In the genomic region with DNA sequence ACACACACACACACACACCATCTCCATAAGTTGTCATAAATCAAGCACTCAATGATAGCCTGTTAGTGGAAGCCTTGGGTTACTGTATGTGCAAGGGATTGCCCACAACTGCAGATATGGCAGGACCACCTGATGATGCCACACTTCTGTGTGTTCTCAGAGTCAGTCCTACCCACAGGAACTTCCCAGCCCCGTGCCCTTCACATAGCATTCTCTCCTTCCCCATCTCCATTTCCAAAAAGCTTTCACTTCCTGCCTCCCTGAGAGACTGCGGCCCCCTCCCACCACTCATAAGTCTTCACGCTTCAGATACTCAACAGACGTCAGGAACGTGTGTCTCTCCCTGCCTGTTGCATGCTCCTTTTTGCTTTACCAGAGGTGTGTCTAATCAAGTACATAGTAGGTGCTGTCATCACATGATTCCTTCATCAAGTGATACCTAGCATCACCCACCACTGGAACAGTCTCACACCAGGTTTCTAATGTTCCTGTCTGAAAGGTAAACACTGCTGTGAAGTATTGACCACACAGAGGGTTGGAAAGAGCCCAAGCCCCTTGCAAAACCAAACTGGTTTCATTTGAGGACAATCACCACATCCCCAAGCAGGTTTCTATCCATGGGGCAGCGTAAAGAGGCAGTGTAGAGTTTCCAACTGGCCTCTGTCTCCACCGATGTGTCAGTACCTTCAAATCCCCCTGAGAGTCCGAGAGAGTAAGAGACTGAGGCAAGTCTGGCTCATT, we compare ENCODE assay signal across 16 mouse cellular contexts. TPM values are rescaled to one million over a fixed set of nuclear protein-coding genes. Genes with fewer than 3 reads are reported as not detected.
DNase-seq lines count a peak whose midpoint lies in the region; ATAC-seq and TF ChIP-seq lines count a peak whose summit lies in the region.
"Had no signal": no experiment of that assay in that cellular context is flagged by ENCODE, and none has a peak within 500 bp of the region (broad histone marks: within the 10 kb centered on the region; RNA-seq: fewer than 3 reads in every experiment).

No protein-coding gene starts in this region.

- H3K9me3 ChIP-seq in heart, embryonic 12.5 days (replicated peaks) = no peaks in the 10 kb centered on the region; the same call in 1 of the 2 replicates
- H3K9me3 ChIP-seq in embryonic facial prominence, embryonic 12.5 days = no peaks in the 10 kb centered on the region
- H3K9me3 ChIP-seq: forebrain, embryonic 13.5 days had no signal

- H3K36me3 ChIP-seq in heart, embryonic 12.5 days = 0 out of 2 replicates have a peak, but pooled peaks cover 2% of the 10 kb centered on the region
- H3K36me3 ChIP-seq in liver, adult 2 months (ENCODE audit: control insufficient read depth, insufficient read depth, low read length) = no peaks in the 10 kb centered on the region
- H3K36me3 ChIP-seq in embryonic facial prominence, embryonic 12.5 days = no peaks in the 10 kb centered on the region

- WGBS in heart, embryonic 12.5 days = 38% methylated on average over 8 of the region's 8 CpGs
- 43% methylated on average over 8 of the region's 8 CpGs for WGBS in liver, adult 2 months
- WGBS in embryonic facial prominence, embryonic 12.5 days = 35% methylated on average over 8 of the region's 8 CpGs

- ATAC-seq in heart, embryonic 12.5 days (ENCODE audit: insufficient number of reproducible peaks, low FRiP score) = no peak
- no peak for ATAC-seq in embryonic facial prominence, embryonic 12.5 days (ENCODE audit: insufficient number of reproducible peaks, insufficient read depth, low FRiP score, low TSS enrichment)
- peak; percentile 29 for ATAC-seq in megakaryocyte progenitor cell, adult 5-6 weeks (replicated peaks; ENCODE audit: poor library complexity)

- no peak overlapping the region for H3K4me3 ChIP-seq in heart, embryonic 12.5 days
- no peak overlapping the region for H3K4me3 ChIP-seq in liver, adult 2 months (ENCODE audit: insufficient read depth, low read depth, low read length)
- no peak overlapping the region for H3K4me3 ChIP-seq in embryonic facial prominence, embryonic 12.5 days
- H3K4me3 ChIP-seq: forebrain, embryonic 13.5 days; layer of hippocampus, adult 2 months; myocyte had no signal

- no peak for TF ChIP-seq CTCF in liver, adult 2 months (IDR thresholded peaks at IDR 0.05; ENCODE audit: low read depth, low read length)

- DNase-seq in heart, postnatal 10 days = no peak
- DNase-seq in liver, adult 2 months (ENCODE audit: extremely low read depth, low read depth, low spot score) = peak; percentile 91
- DNase-seq in liver = no peak
- DNase-seq in gastrocnemius, postnatal 14 days = no peak
- DNase-seq in left cerebral cortex, adult 18-20 months (ENCODE audit: low spot score in 2 of 2) = no peak
- DNase-seq: B cell, adult 2 months; cerebellum, adult 11-12 months; cerebellum, postnatal 36 days; lung, postnatal 14 days had no signal

- no peak for TF ChIP-seq POLR2A in liver, adult 2 months (IDR thresholded peaks at IDR 0.05; ENCODE audit: extremely low read depth, insufficient read depth, low read length)

- intact Hi-C loops in heart, postnatal 10 days (cut with DNase I) = loop anchor here (5.0 to 10.0 kb wide), 4 partner anchors 153 to 445 kb away; partner anchors contain the start of genes Nup37 and Parpbp
- intact Hi-C loops in gastrocnemius, postnatal 14 days (cut with DNase I; ENCODE audit: low total_unique reads) = no loop called here

- peak overlapping the region; percentile 73 for H3K27ac ChIP-seq in heart, embryonic 12.5 days (ENCODE audit: poor library complexity, severe bottlenecking)
- H3K27ac ChIP-seq in liver, adult 2 months (replicated peaks; ENCODE audit: insufficient read depth, low read depth, low read length) = peak overlapping the region; percentile 89
- no peak overlapping the region for H3K27ac ChIP-seq in embryonic facial prominence, embryonic 12.5 days
- H3K27ac ChIP-seq: forebrain, embryonic 13.5 days; layer of hippocampus, adult 2 months had no signal

- H3K4me2 ChIP-seq in heart, embryonic 12.5 days = peak overlapping the region; percentile 80; the same call in 1 of the 2 replicates
- peak overlapping the region; percentile 64; the same call in 1 of the 2 replicates for H3K4me2 ChIP-seq in embryonic facial prominence, embryonic 12.5 days (replicated peaks)
- H3K4me2 ChIP-seq: forebrain, embryonic 13.5 days; midbrain, embryonic 11.5 days had no signal

- H3K9ac ChIP-seq in heart, embryonic 12.5 days = no peak overlapping the region
- H3K9ac ChIP-seq in liver, adult 2 months (ENCODE audit: low read depth, low read length) = peak overlapping the region; percentile 75
- H3K9ac ChIP-seq in embryonic facial prominence, embryonic 12.5 days = no peak overlapping the region
- H3K9ac ChIP-seq: forebrain, embryonic 13.5 days had no signal

- no peaks in the 10 kb centered on the region for H3K27me3 ChIP-seq in heart, embryonic 12.5 days (replicated peaks)
- H3K27me3 ChIP-seq in liver, adult 2 months (ENCODE audit: control insufficient read depth, insufficient read depth, low read length) = no peaks in the 10 kb centered on the region
- H3K27me3 ChIP-seq in embryonic facial prominence, embryonic 12.5 days = no peaks in the 10 kb centered on the region

- peaks cover 42% of the 10 kb centered on the region for H3K4me1 ChIP-seq in heart, embryonic 12.5 days (replicated peaks)
- peaks cover 9% of the 10 kb centered on the region for H3K4me1 ChIP-seq in liver, adult 2 months (ENCODE audit: control insufficient read depth, insufficient read depth, low read length)
- H3K4me1 ChIP-seq in embryonic facial prominence, embryonic 12.5 days = peaks cover 41% of the 10 kb centered on the region

- peaks cover 4% of the 10 kb centered on the region; the same call in 1 of the 2 replicates for H3K79me2 ChIP-seq in liver, adult 2 months (ENCODE audit: control insufficient read depth, insufficient read depth, low read length)

RNA-seq across cellular contexts. Expression of gene Igf1, which starts 0.7 kb away (rescaled TPM):
- polyA plus RNA-seq in heart, embryonic 12.5 days (2016; fragmentation: Nextera tagmentation; extraction: Ambion mirVana) = 49.9 and 50.6 TPM in 2 replicates
- 10 to 100 TPM; 42.5 to 57.0 TPM for total RNA-seq in heart, postnatal 10 days (2021)
- 244 and 252 TPM in 2 replicates for total RNA-seq in liver, adult 2 months (2014; rRNA removed)
- polyA plus RNA-seq in liver, adult 2 months (2012; rRNA removed) = 1,223 and 1,483 TPM in 2 replicates
- 68.0 and 85.1 TPM in 2 replicates for polyA plus RNA-seq in embryonic facial prominence, embryonic 12.5 days (2016; fragmentation: Nextera tagmentation; extraction: Ambion mirVana)
- total RNA-seq in megakaryocyte progenitor cell, adult 5-6 weeks (2015) = 0.10 and 0.49 TPM in 2 replicates
- 0.04 TPM in 1 of 2 replicates, not detected in the other for total RNA-seq in megakaryocyte progenitor cell, adult 5-6 weeks (2017)
- total RNA-seq in gastrocnemius, postnatal 14 days (2021) = 10 to 100 TPM; 39.7 to 63.6 TPM
- 1 to 10 TPM; 9.3 to 9.6 TPM for total RNA-seq in left cerebral cortex, adult 18-20 months (2021)

Comparison
In these comparisons a context has a peak if more than half of its experiments do, and no peak if none do; other contexts are left out.
1. RNA of gene Igf1, which starts 0.7 kb away (total RNA-seq): 244 to 252 TPM in liver, adult 2 months, 39.7 to 63.6 TPM in gastrocnemius, postnatal 14 days, 42.5 to 57.0 TPM in heart, postnatal 10 days and 9.3 to 9.6 TPM in left cerebral cortex, adult 18-20 months; 0.04 to 0.49 TPM in megakaryocyte progenitor cell, adult 5-6 weeks; every median in the first group is over 4 times any median in the second.